Mouse (Mus musculus) liver, embryonic 15.5 days (tissue): ENCODE data around the gene Nlrx1. TPM values are rescaled to one million over a fixed set of nuclear protein-coding genes. Genes with fewer than 3 reads are reported as not detected.

Experiments used
- ATAC-seq: fragments of 200-750 bp; cut with Nextera tagmentation; 2 replicates; pipeline ENCODE4 v1.8.0; 2017; ENCODE audit warnings: moderate number of reproducible peaks, mild to moderate bottlenecking, moderate library complexity; ENCODE audit not compliant: insufficient read depth
- H3K27ac ChIP-seq: fragments of 300-500 bp; sonication (generic); replicated peaks from 2 replicates; pipeline ENCODE4 v1.5.1; 2015; ENCODE audit warnings: mild to moderate bottlenecking, inconsistent platforms
- H3K27me3 ChIP-seq: fragments of 300-500 bp; sonication (generic); 2 replicates; pipeline ENCODE4 v1.6.1; 2015; ENCODE audit warnings: mild to moderate bottlenecking, inconsistent platforms
- H3K36me3 ChIP-seq: fragments of 300-500 bp; sonication (generic); replicated peaks from 2 replicates; pipeline ENCODE4 v1.6.1; 2015; ENCODE audit warnings: moderate library complexity, mild to moderate bottlenecking, inconsistent platforms
- H3K4me1 ChIP-seq: fragments of 300-500 bp; sonication (generic); replicated peaks from 2 replicates; pipeline ENCODE4 v1.6.1; 2015; ENCODE audit warnings: inconsistent platforms
- H3K4me2 ChIP-seq: fragments of 300-500 bp; sonication (generic); 2 replicates; pipeline ENCODE4 v1.6.1; 2015; ENCODE audit warnings: moderate library complexity, mild to moderate bottlenecking, inconsistent platforms
- H3K4me3 ChIP-seq: fragments of 300-500 bp; sonication (generic); replicated peaks from 2 replicates; pipeline ENCODE4 v1.5.1; 2015; ENCODE audit warnings: mild to moderate bottlenecking, inconsistent platforms
- H3K9ac ChIP-seq: fragments of 300-500 bp; sonication (generic); 2 replicates; pipeline ENCODE4 v1.6.1; 2015; ENCODE audit warnings: moderate library complexity, mild to moderate bottlenecking, inconsistent platforms
- H3K9me3 ChIP-seq: fragments of 300-500 bp; sonication (generic); replicated peaks from 2 replicates; pipeline ENCODE4 v1.6.1; 2016; ENCODE audit warnings: inconsistent platforms
- WGBS: fragments of 180-500 bp; shearing (Covaris S2); methylation state at CpG from one replicate; pipeline ENCODE4 v1.1.7; 2015; ENCODE audit warnings: mixed read lengths; ENCODE audit not compliant: insufficient replicate concordance; 5-methylcytosine and 5-hydroxymethylcytosine counted together
- polyA plus RNA-seq: library from polyadenylated mRNA; unstranded; fragments of >200 nt; fragmentation: Nextera tagmentation; extraction: Ambion mirVana; gene quantifications from 2 replicates; pipeline ENCODE4 v1.2.1, GENCODE M21; 2015

The Nlrx1 gene
- polyA plus RNA-seq, 1 experiment from 2014 or later, result 4.1 TPM

- peak overlapping the region; percentile 97 for H3K4me2 ChIP-seq
- H3K9ac ChIP-seq, result peak overlapping the region; percentile 77
- WGBS, result 1% methylated on average over 27 of the region's 28 CpGs
- H3K4me3 ChIP-seq, result peak overlapping the region; percentile 66
- peak overlapping the region; percentile 88 for H3K27ac ChIP-seq
- H3K4me1 ChIP-seq, result peaks cover 29% of the 10 kb centered on the region
- ATAC-seq, result peak; percentile 83
- no peaks in the 10 kb centered on the region for H3K9me3 ChIP-seq
- H3K27me3 ChIP-seq, result no peaks in the 10 kb centered on the region
- peaks cover 8% of the 10 kb centered on the region for H3K36me3 ChIP-seq
Observed at GRCm38 (mm10) chr9:44268027-44268360, 405 bp downstream of the Nlrx1 start.

GRCm38 (mm10) chr9:44267319-44268026 lies 926 bp downstream of the Nlrx1 start:
- WGBS, result 8% methylated on average over 23 of the region's 23 CpGs
- 0 out of 2 replicates have a peak, but pooled peaks cover 4% of the 10 kb centered on the region for H3K36me3 ChIP-seq
- H3K4me2 ChIP-seq, result peak overlapping the region; percentile 97
- H3K27me3 ChIP-seq, result no peaks in the 10 kb centered on the region
- peak overlapping the region; percentile 88 for H3K27ac ChIP-seq
- H3K4me1 ChIP-seq, result peaks cover 29% of the 10 kb centered on the region
- ATAC-seq, result no peak
- peak overlapping the region; percentile 77 for H3K9ac ChIP-seq
- H3K9me3 ChIP-seq, result no peaks in the 10 kb centered on the region
- peak overlapping the region; percentile 66 for H3K4me3 ChIP-seq

GRCm38 (mm10) chr9:44266478-44267226 lies 1.7 kb downstream of the Nlrx1 start:
- Histone ChIP-seq H3K4me1 (peaks cover 29% of the 10 kb centered on the region), H3K27me3 (no peaks in the 10 kb centered on the region), H3K9me3 (no peaks in the 10 kb centered on the region), H3K4me2 (peak overlapping the region; percentile 97), H3K4me3 (peak overlapping the region; percentile 66; the same call in 1 of the 2 replicates), H3K27ac (0 out of 2 replicates have a peak overlapping the region, but pooled peaks have one; percentile 88), H3K36me3 (0 out of 2 replicates have a peak, but pooled peaks cover 4% of the 10 kb centered on the region), H3K9ac (no peak overlapping the region)
- no peak for ATAC-seq
- WGBS, result 64% methylated on average over 8 of the region's 8 CpGs

GRCm38 (mm10) chr9:44261388-44261787 lies 7.0 kb downstream of the Nlrx1 start:
- Histone ChIP-seq H3K9me3 (no peaks in the 10 kb centered on the region), H3K4me2 (no peak overlapping the region), H3K9ac (no peak overlapping the region), H3K36me3 (0 out of 2 replicates have a peak, but pooled peaks cover 4% of the 10 kb centered on the region), H3K27ac (no peak overlapping the region), H3K4me3 (no peak overlapping the region), H3K27me3 (no peaks in the 10 kb centered on the region), H3K4me1 (peaks cover 10% of the 10 kb centered on the region; the same call in 1 of the 2 replicates)
- ATAC-seq, result no peak
- 71% methylated on average over 14 of the region's 14 CpGs for WGBS

GRCm38 (mm10) chr9:44259014-44259413 lies 9.4 kb downstream of the Nlrx1 start:
- Histone ChIP-seq H3K27me3 (no peaks in the 10 kb centered on the region), H3K4me3 (no peak overlapping the region), H3K4me2 (no peak overlapping the region), H3K9ac (no peak overlapping the region), H3K27ac (peak overlapping the region; percentile 51), H3K36me3 (0 out of 2 replicates have a peak, but pooled peaks cover 4% of the 10 kb centered on the region), H3K4me1 (peaks cover 22% of the 10 kb centered on the region; the same call in 1 of the 2 replicates), H3K9me3 (no peaks in the 10 kb centered on the region)
- 49% methylated on average over 10 of the region's 10 CpGs for WGBS
- ATAC-seq, result no peak

- no peaks in the 10 kb centered on the region for H3K36me3 ChIP-seq
- H3K4me2 ChIP-seq, result no peak overlapping the region
- H3K27ac ChIP-seq, result peak overlapping the region; percentile 38; the same call in 1 of the 2 replicates
- H3K27me3 ChIP-seq, result peaks cover 4% of the 10 kb centered on the region; the same call in 1 of the 2 replicates
- H3K4me1 ChIP-seq, result peaks cover 20% of the 10 kb centered on the region; the same call in 1 of the 2 replicates
- 74% methylated on average over 8 of the region's 8 CpGs for WGBS
- H3K9me3 ChIP-seq, result no peaks in the 10 kb centered on the region
- no peak overlapping the region for H3K4me3 ChIP-seq
- H3K9ac ChIP-seq, result no peak overlapping the region
- ATAC-seq, result no peak
Observed at GRCm38 (mm10) chr9:44256213-44256612, 12.2 kb downstream of the Nlrx1 start.

GRCm38 (mm10) chr9:44255136-44255521 lies 13.3 kb downstream of the Nlrx1 start:
- ATAC-seq, result no peak
- Histone ChIP-seq H3K27ac (peak overlapping the region; percentile 38; the same call in 1 of the 2 replicates), H3K9ac (no peak overlapping the region), H3K36me3 (no peaks in the 10 kb centered on the region), H3K9me3 (no peaks in the 10 kb centered on the region), H3K4me2 (no peak overlapping the region), H3K27me3 (peaks cover 7% of the 10 kb centered on the region; the same call in 1 of the 2 replicates), H3K4me1 (peaks cover 26% of the 10 kb centered on the region), H3K4me3 (no peak overlapping the region)
- 66% methylated on average over 6 of the region's 6 CpGs for WGBS

- no peak overlapping the region for H3K4me2 ChIP-seq
- H3K9me3 ChIP-seq, result no peaks in the 10 kb centered on the region
- no peaks in the 10 kb centered on the region for H3K36me3 ChIP-seq
- 48% methylated on average over 5 of the region's 5 CpGs for WGBS
- H3K4me1 ChIP-seq, result peaks cover 32% of the 10 kb centered on the region
- H3K9ac ChIP-seq, result no peak overlapping the region
- no peak for ATAC-seq
- H3K27ac ChIP-seq, result no peak overlapping the region
- no peak overlapping the region for H3K4me3 ChIP-seq
- peaks cover 12% of the 10 kb centered on the region; the same call in 1 of the 2 replicates for H3K27me3 ChIP-seq
Observed at GRCm38 (mm10) chr9:44254508-44255135, 13.8 kb downstream of the Nlrx1 start.

- H3K36me3 ChIP-seq, result no peaks in the 10 kb centered on the region
- WGBS, result 79% methylated on average over 6 of the region's 6 CpGs
- peaks cover 22% of the 10 kb centered on the region for H3K27me3 ChIP-seq
- no peak overlapping the region for H3K27ac ChIP-seq
- no peak overlapping the region for H3K9ac ChIP-seq
- no peak overlapping the region for H3K4me2 ChIP-seq
- H3K4me1 ChIP-seq, result peaks cover 35% of the 10 kb centered on the region
- H3K4me3 ChIP-seq, result no peak overlapping the region
- ATAC-seq, result no peak
- H3K9me3 ChIP-seq, result no peaks in the 10 kb centered on the region
Observed at GRCm38 (mm10) chr9:44253441-44253840, 15.0 kb downstream of the Nlrx1 start.

GRCm38 (mm10) chr9:44251314-44251713 lies 17.1 kb downstream of the Nlrx1 start, which contains the start of gene Pdzd3:
Gene Pdzd3, minus strand, starts transcription at chr9:44251471.
- Histone ChIP-seq H3K4me3 (no peak within 1 kb of the TSS), H3K4me2 (no peak within 1 kb of the TSS), H3K36me3 (no peaks in the 10 kb centered on the region), H3K9me3 (no peaks in the 10 kb centered on the region), H3K27ac (no peak within 1 kb of the TSS), H3K4me1 (peaks cover 32% of the 10 kb centered on the region), H3K27me3 (peaks cover 25% of the 10 kb centered on the region), H3K9ac (no peak within 1 kb of the TSS)
- 74% methylated on average over 10 of the region's 10 CpGs for WGBS
- no peak for ATAC-seq

- 33% methylated on average over 4 of the region's 4 CpGs for WGBS
- no peaks in the 10 kb centered on the region for H3K9me3 ChIP-seq
Observed at GRCm38 (mm10) chr9:44250445-44250844, 18.0 kb downstream of the Nlrx1 start.

More at GRCm38 (mm10) chr9:44250445-44250844, 18.0 kb downstream of the Nlrx1 start:
- H3K9ac ChIP-seq, result no peak overlapping the region
- no peak for ATAC-seq
- H3K4me2 ChIP-seq, result no peak overlapping the region
- H3K36me3 ChIP-seq, result no peaks in the 10 kb centered on the region
- no peak overlapping the region for H3K27ac ChIP-seq
- peaks cover 25% of the 10 kb centered on the region for H3K27me3 ChIP-seq
- peaks cover 28% of the 10 kb centered on the region for H3K4me1 ChIP-seq
- no peak overlapping the region for H3K4me3 ChIP-seq
